Mouse (Mus musculus) small intestine, adult 2 months (tissue): ENCODE results near the gene Cobl.

Source experiments
- CTCF ChIP-seq: fragments of 200-500 bp; IDR thresholded peaks from 2 replicates; pipeline ENCODE4 v1.5.1; 2012; ENCODE audit warnings: low read depth, mild to moderate bottlenecking, control low read depth, inconsistent platforms, low read length, moderate library complexity, mixed read lengths; ENCODE audit not compliant: insufficient replicate concordance, insufficient read length; ENCODE audit errors: extremely low read depth
- POLR2A ChIP-seq: fragments of 200-500 bp; IDR thresholded peaks from 2 replicates; pipeline ENCODE4 v1.6.1; 2012; ENCODE audit warnings: low read depth, mild to moderate bottlenecking, control low read depth, inconsistent platforms, low read length, moderate library complexity

DNA sequence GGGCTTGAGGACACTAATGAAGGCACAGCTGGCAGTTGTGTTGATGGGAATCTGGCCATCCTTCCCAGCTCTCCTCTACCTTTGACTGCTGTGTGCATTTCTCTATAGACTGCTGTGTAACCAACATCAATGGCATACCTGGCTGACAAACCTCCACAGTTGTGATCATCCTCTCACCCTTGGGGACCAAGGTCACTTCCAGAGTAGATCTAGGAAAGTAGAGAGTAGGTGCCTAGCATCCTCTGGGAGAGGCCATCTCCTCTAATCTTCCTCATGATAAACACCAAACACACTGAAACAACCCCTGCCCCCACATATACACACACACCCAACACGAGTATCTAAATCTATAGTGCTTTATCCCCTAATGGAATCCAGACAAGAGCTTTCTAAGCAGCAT, 70.1 kb downstream of the Cobl start:
- TF ChIP-seq CTCF (no peak), POLR2A (no peak)
